Mouse (Mus musculus) CH12.LX (cell line): Measurements from ENCODE around the gene Efemp1. TPM values are rescaled to one million over a fixed set of nuclear protein-coding genes. Genes with fewer than 3 reads are reported as not detected.

Source experiments
- DNase-seq: peaks from one replicate; pipeline ENCODE4 v3.0.0-alpha.2; 2013; ENCODE audit errors: extremely low read depth
- H3K27ac ChIP-seq: 2 replicates; pipeline ENCODE4 v1.5.1; 2012; ENCODE audit warnings: low read depth, mild to moderate bottlenecking, control low read depth, moderate library complexity; ENCODE audit not compliant: insufficient read depth
- H3K27me3 ChIP-seq: replicated peaks from 2 replicates; pipeline ENCODE3; 2012; ENCODE audit warnings: inconsistent platforms
- H3K36me3 ChIP-seq, 2 experiments: replicated peaks in 1 of 2; 2 replicates each; pipeline versions ENCODE3 to v1.6.1; 2012; ENCODE audit warnings: inconsistent platforms in 1 of 2, low read length in 1 of 2, mild to moderate bottlenecking in 1 of 2, mixed read lengths in 1 of 2, moderate library complexity in 1 of 2; ENCODE audit not compliant: control insufficient read depth in 1 of 2, insufficient read depth in 1 of 2
- H3K4me1 ChIP-seq, 2 experiments: 2 replicates each; pipeline ENCODE4 v1.6.1; 2012; ENCODE audit warnings: inconsistent platforms in 1 of 2, moderate library complexity in 1 of 2; ENCODE audit not compliant: insufficient read depth in 2 of 2, control insufficient read depth in 1 of 2
- H3K4me2 ChIP-seq: 2 replicates; pipeline ENCODE4 v1.6.1; 2012; ENCODE audit warnings: low read depth, mild to moderate bottlenecking, control low read depth; ENCODE audit not compliant: poor library complexity, insufficient read depth, severe bottlenecking
- H3K4me3 ChIP-seq, 3 experiments: fragments of 150-350 bp in 1 of 3; sonication (generic) in 1 of 3; replicated peaks in 1 of 3; 2 replicates each; pipeline versions ENCODE3 to v1.5.1; 2011 to 2012; ENCODE audit warnings: low read depth in 2 of 3, low read length in 2 of 3, mild to moderate bottlenecking in 2 of 3, moderate library complexity in 2 of 3, control low read depth in 1 of 3, improper control_type of control experiment in 1 of 3, inconsistent platforms in 1 of 3, mixed read lengths in 1 of 3; ENCODE audit not compliant: poor library complexity in 1 of 3
- H3K79me2 ChIP-seq: replicated peaks from 2 replicates; pipeline ENCODE4 v1.6.1; 2012; ENCODE audit warnings: mild to moderate bottlenecking, moderate library complexity; ENCODE audit not compliant: control insufficient read depth, poor library complexity, insufficient read depth, severe bottlenecking; ENCODE audit errors: extremely low read depth
- H3K9ac ChIP-seq: 2 replicates; pipeline ENCODE4 v1.6.1; 2012; ENCODE audit warnings: low read depth, mild to moderate bottlenecking, control low read depth, moderate library complexity; ENCODE audit not compliant: insufficient read depth
- H3K9me3 ChIP-seq: replicated peaks from 2 replicates; pipeline ENCODE3; 2012; ENCODE audit warnings: low read length, inconsistent platforms, mixed read lengths
- BHLHE40 ChIP-seq: IDR thresholded peaks from 2 replicates; pipeline ENCODE4 v1.6.1; 2011; ENCODE audit warnings: mild to moderate bottlenecking, low read depth, low read length, improper control_type of control experiment
- CHD1 ChIP-seq: IDR thresholded peaks from 2 replicates; pipeline ENCODE4 v1.6.1; 2012; ENCODE audit warnings: low read depth, low read length, improper control_type of control experiment, inconsistent platforms
- CHD2 ChIP-seq: IDR thresholded peaks from 2 replicates; pipeline ENCODE4 v1.6.1; 2011; ENCODE audit warnings: low read length, improper control_type of control experiment
- CTCF ChIP-seq, 2 experiments: IDR thresholded peaks in 1 of 2; conservative IDR thresholded peaks in 1 of 2; 2 replicates each; pipeline ENCODE4 v1.5.1; 2011 to 2012; ENCODE audit warnings: low read depth in 2 of 2, low read length in 2 of 2, improper control_type of control experiment in 1 of 2, inconsistent platforms in 1 of 2, mild to moderate bottlenecking in 1 of 2, moderate library complexity in 1 of 2
- E2F4 ChIP-seq: IDR thresholded peaks from 2 replicates; pipeline ENCODE4 v1.6.1; 2011; ENCODE audit warnings: low read depth, low read length, improper control_type of control experiment; ENCODE audit not compliant: insufficient replicate concordance
- ELF1 ChIP-seq: IDR thresholded peaks from 2 replicates; pipeline ENCODE4 v1.6.1; 2014; ENCODE audit warnings: low read depth, mild to moderate bottlenecking, inconsistent platforms, low read length, improper control_type of control experiment
- EP300 ChIP-seq: IDR thresholded peaks from 2 replicates; pipeline ENCODE4 v1.6.1; 2011; ENCODE audit warnings: low read length, improper control_type of control experiment
- ETS1 ChIP-seq: conservative IDR thresholded peaks from 2 replicates; pipeline ENCODE4 v1.6.1; 2012; ENCODE audit warnings: low read depth, mild to moderate bottlenecking, inconsistent platforms, low read length, improper control_type of control experiment, moderate library complexity
- GABPA ChIP-seq: IDR thresholded peaks from 2 replicates; pipeline ENCODE4 v1.6.1; 2012; ENCODE audit warnings: low read depth, low read length, improper control_type of control experiment, inconsistent platforms; ENCODE audit not compliant: insufficient replicate concordance
- HCFC1 ChIP-seq: IDR thresholded peaks from 2 replicates; pipeline ENCODE4 v1.6.1; 2012; ENCODE audit warnings: low read depth, mild to moderate bottlenecking, inconsistent platforms, low read length, improper control_type of control experiment
- JUN ChIP-seq: IDR thresholded peaks from 2 replicates; pipeline ENCODE4 v1.6.1; 2011; ENCODE audit warnings: low read depth, mild to moderate bottlenecking, low read length, improper control_type of control experiment, moderate library complexity; ENCODE audit not compliant: insufficient read depth
- KAT2A ChIP-seq: IDR thresholded peaks from 2 replicates; pipeline ENCODE4 v1.6.1; 2012; ENCODE audit warnings: low read length, improper control_type of control experiment, inconsistent platforms; ENCODE audit not compliant: insufficient replicate concordance
- MAFK ChIP-seq: IDR thresholded peaks from 2 replicates; pipeline ENCODE4 v1.6.1; 2011; ENCODE audit warnings: low read length, improper control_type of control experiment; ENCODE audit not compliant: insufficient replicate concordance
- MEF2A ChIP-seq: IDR thresholded peaks from 2 replicates; pipeline ENCODE4 v1.6.1; 2014; ENCODE audit warnings: low read depth, mild to moderate bottlenecking, inconsistent platforms, low read length, improper control_type of control experiment, borderline replicate concordance
- MXI1 ChIP-seq: IDR thresholded peaks from 2 replicates; pipeline ENCODE4 v1.6.1; 2011; ENCODE audit warnings: mild to moderate bottlenecking, low read depth, low read length, improper control_type of control experiment
- NELFE ChIP-seq: IDR thresholded peaks from 2 replicates; pipeline ENCODE4 v1.6.1; 2011; ENCODE audit warnings: low read depth, low read length, improper control_type of control experiment
- NRF1 ChIP-seq: IDR thresholded peaks from 2 replicates; pipeline ENCODE4 v1.6.1; 2014; ENCODE audit warnings: low read depth, mild to moderate bottlenecking, inconsistent platforms, low read length, improper control_type of control experiment, moderate library complexity
- PAX5 ChIP-seq: IDR thresholded peaks from 2 replicates; pipeline ENCODE4 v1.6.1; 2012; ENCODE audit warnings: low read length, inconsistent platforms, mixed read lengths
- POLR2A ChIP-seq: IDR thresholded peaks from 2 replicates; pipeline ENCODE4 v1.6.1; 2011; ENCODE audit warnings: low read depth, mild to moderate bottlenecking, improper control_type of control experiment, low read length
- POLR2AphosphoS2 ChIP-seq: IDR thresholded peaks from 2 replicates; pipeline ENCODE4 v1.6.1; 2011; ENCODE audit warnings: low read depth, low read length, improper control_type of control experiment
- RAD21 ChIP-seq: IDR thresholded peaks from 2 replicates; pipeline ENCODE4 v1.6.1; 2011; ENCODE audit warnings: low read depth, mild to moderate bottlenecking, low read length, improper control_type of control experiment, moderate library complexity
- RCOR1 ChIP-seq: conservative IDR thresholded peaks from 2 replicates; pipeline ENCODE4 v1.6.1; 2012; ENCODE audit warnings: low read depth, mild to moderate bottlenecking, inconsistent platforms, low read length, improper control_type of control experiment
- SMC3 ChIP-seq: IDR thresholded peaks from 2 replicates; pipeline ENCODE4 v1.6.1; 2011; ENCODE audit warnings: low read depth, low read length, improper control_type of control experiment
- TBP ChIP-seq: conservative IDR thresholded peaks from 2 replicates; pipeline ENCODE4 v1.6.1; 2011; ENCODE audit warnings: low read depth, low read length, improper control_type of control experiment
- TCF12 ChIP-seq: IDR thresholded peaks from 2 replicates; pipeline ENCODE4 v1.6.1; 2014; ENCODE audit warnings: low read depth, mild to moderate bottlenecking, inconsistent platforms, low read length, improper control_type of control experiment
- UBTF ChIP-seq: IDR thresholded peaks from 2 replicates; pipeline ENCODE4 v1.6.1; 2012; ENCODE audit warnings: low read depth, mild to moderate bottlenecking, inconsistent platforms, low read length, improper control_type of control experiment, moderate library complexity
- USF2 ChIP-seq: conservative IDR thresholded peaks from 2 replicates; pipeline ENCODE4 v1.6.1; 2011; ENCODE audit warnings: low read depth, low read length, improper control_type of control experiment
- ZC3H11A ChIP-seq: IDR thresholded peaks from 2 replicates; pipeline ENCODE4 v1.6.1; 2012; ENCODE audit warnings: low read depth, mild to moderate bottlenecking, inconsistent platforms, low read length, improper control_type of control experiment
- ZKSCAN1 ChIP-seq: IDR thresholded peaks from 2 replicates; pipeline ENCODE4 v1.6.1; 2012; ENCODE audit warnings: low read depth, inconsistent platforms, low read length, improper control_type of control experiment, borderline replicate concordance
- ZMIZ1 ChIP-seq: IDR thresholded peaks from 2 replicates; pipeline ENCODE4 v1.6.1; 2012; ENCODE audit warnings: low read depth, mild to moderate bottlenecking, inconsistent platforms, low read length, improper control_type of control experiment
- ZNF384 ChIP-seq: IDR thresholded peaks from 2 replicates; pipeline ENCODE4 v1.6.1; 2012; ENCODE audit warnings: low read depth, low read length, improper control_type of control experiment, inconsistent platforms
- dilution Hi-C: fragments of 300-500 bp; cut with MboI; formaldehyde crosslinking; loops from 2 replicates; pipeline ENCODE4 v1.14.3; 2020; ENCODE audit warnings: low sequenced_read_pairs; ENCODE audit not compliant: extremely low pct_unique_long_range_greater_than_20kb, extremely low pct_ligation_motif_present
- in situ Hi-C: fragments of 300-500 bp; cut with MboI; formaldehyde crosslinking; loops from 3 replicates; pipeline ENCODE4 v1.14.3; 2019; ENCODE audit warnings: low sequenced_read_pairs, low pct_ligation_motif_present, low pct_unique_long_range_greater_than_20kb, mixed read lengths
- polyA plus RNA-seq: library from polyadenylated mRNA; unstranded; fragments of >175 nt; gene quantifications from 2 replicates; pipeline ENCODE4 v1.2.1, GENCODE M21; 2012; ENCODE audit warnings: low read depth; ENCODE audit not compliant: insufficient read length
- total RNA-seq, 2 experiments: library from RNA; depleted of rRNA; stranded (reverse); fragments of 300-350 nt in 1 of 2; fragments of >200 nt in 1 of 2; gene quantifications; 2 replicates each; pipeline ENCODE4 v1.2.3; 2012 to 2014

Gene Efemp1
- total and polyA plus RNA-seq, 3 experiments, result not detected

- no peak overlapping the region for H3K27ac ChIP-seq
- in situ Hi-C loops, result no loop called here
- TF ChIP-seq RCOR1 (no peak), CHD1 (no peak), BHLHE40 (no peak), KAT2A (no peak), POLR2AphosphoS2 (no peak), TBP (no peak), MEF2A (no peak), ZKSCAN1 (no peak), ZMIZ1 (no peak), POLR2A (no peak), ZNF384 (no peak), ZC3H11A (no peak), RAD21 (no peak), USF2 (no peak), GABPA (no peak), TCF12 (no peak), HCFC1 (no peak), ETS1 (no peak)
- no peaks in the 10 kb centered on the region for H3K9me3 ChIP-seq
- no peaks in the 10 kb centered on the region for H3K79me2 ChIP-seq
- H3K4me3 ChIP-seq, result no peak overlapping the region
- no peaks in the 10 kb centered on the region for H3K36me3 ChIP-seq
- no peak overlapping the region for H3K9ac ChIP-seq
- no peaks in the 10 kb centered on the region for H3K4me1 ChIP-seq
- no peaks in the 10 kb centered on the region for H3K27me3 ChIP-seq
- dilution Hi-C loops, result no loop called here
- H3K4me2 ChIP-seq, result no peak overlapping the region
- no peak for DNase-seq
Measured at GRCm38 (mm10) chr11:28951586-28952210, 98.7 kb downstream of the Efemp1 start.

- Histone ChIP-seq H3K9me3 (no peaks in the 10 kb centered on the region), H3K9ac (no peak overlapping the region), H3K27me3 (no peaks in the 10 kb centered on the region), H3K27ac (no peak overlapping the region), H3K79me2 (no peaks in the 10 kb centered on the region), H3K4me3 (no peak overlapping the region), H3K36me3 (no peaks in the 10 kb centered on the region), H3K4me2 (no peak overlapping the region), H3K4me1 (no peaks in the 10 kb centered on the region)
- in situ Hi-C loops (no loop called here), dilution Hi-C loops (no loop called here)
- TF ChIP-seq MAFK, result no peak
- TF ChIP-seq NRF1, result no peak
- no peak for TF ChIP-seq PAX5
- no peak for TF ChIP-seq MXI1
- no peak for TF ChIP-seq ELF1
- TF ChIP-seq MEF2A, result no peak
- TF ChIP-seq ZNF384, result no peak
- TF ChIP-seq E2F4, result no peak
- TF ChIP-seq CTCF (conservative IDR thresholded peaks at IDR 0.05 in 1 of 2, IDR thresholded peaks at IDR 0.05 in 1 of 2; ENCODE audit: low read depth in 2 of 2, low read length in 2 of 2), result no peak
- TF ChIP-seq POLR2AphosphoS2, result no peak
- no peak for TF ChIP-seq CHD2
- TF ChIP-seq EP300, result no peak
- TF ChIP-seq SMC3, result no peak
- no peak for TF ChIP-seq NELFE
- TF ChIP-seq JUN, result no peak
- no peak for TF ChIP-seq RCOR1
- no peak for TF ChIP-seq ZKSCAN1
- no peak for TF ChIP-seq UBTF
- no peak for TF ChIP-seq TCF12
- DNase-seq, result no peak
Measured at GRCm38 (mm10) chr11:28954673-28955304, 101.8 kb downstream of the Efemp1 start.
